Mouse (Mus musculus): ENCODE data around the gene Uck2. TPM values are rescaled to one million over a fixed set of nuclear protein-coding genes. Genes with fewer than 3 reads are reported as not detected.

Uck2 gene
- polyA plus RNA-seq, 1 experiment = 255 TPM

- Histone ChIP-seq H3K4me3 (ENCODE audit: low read depth, low read length) (0 out of 2 replicates have a peak overlapping the region, but pooled peaks have one; percentile 30), H3K9me3 (replicated peaks; ENCODE audit: control insufficient read depth, insufficient read depth, low read length, poor library complexity, severe bottlenecking) (no peaks in the 10 kb centered on the region), H3K27me3 (ENCODE audit: control insufficient read depth, insufficient read depth, low read length, poor library complexity, severe bottlenecking) (no peaks in the 10 kb centered on the region), H3K36me3 (ENCODE audit: control insufficient read depth, insufficient read depth, low read length, poor library complexity, severe bottlenecking) (no peaks in the 10 kb centered on the region), H3K27ac (ENCODE audit: insufficient read depth, low read length) (peak overlapping the region; percentile 90), H3K4me1 (ENCODE audit: control insufficient read depth, insufficient read depth, low read length) (peaks cover 12% of the 10 kb centered on the region), H3K9ac (ENCODE audit: low read depth, poor library complexity, severe bottlenecking) (peak overlapping the region; percentile 36; the same call in 1 of the 2 replicates)
- TF ChIP-seq EP300 (IDR thresholded peaks at IDR 0.05; ENCODE audit: insufficient read depth, low read depth, low read length) = no peak
Measured at GRCm38 (mm10) chr1:167274646-167275390, 10.3 kb downstream of the Uck2 start.

GRCm38 (mm10) chr1:167273380-167274163 is 11.5 kb downstream of the Uck2 start:
- H3K27me3 ChIP-seq (ENCODE audit: control insufficient read depth, insufficient read depth, low read length, poor library complexity, severe bottlenecking) = no peaks in the 10 kb centered on the region
- no peaks in the 10 kb centered on the region for H3K36me3 ChIP-seq (ENCODE audit: control insufficient read depth, insufficient read depth, low read length, poor library complexity, severe bottlenecking)
- peak overlapping the region; percentile 21; the same call in 1 of the 2 replicates for H3K4me3 ChIP-seq (ENCODE audit: low read depth, low read length)
- peak overlapping the region; percentile 18; the same call in 1 of the 2 replicates for H3K9ac ChIP-seq (ENCODE audit: low read depth, poor library complexity, severe bottlenecking)
- peaks cover 18% of the 10 kb centered on the region for H3K4me1 ChIP-seq (ENCODE audit: control insufficient read depth, insufficient read depth, low read length)
- no peak for TF ChIP-seq POLR2A (IDR thresholded peaks at IDR 0.05; ENCODE audit: insufficient read depth, low read length)
- 0 out of 2 replicates have a peak, but pooled peaks have one; percentile 37 for TF ChIP-seq EP300 (IDR thresholded peaks at IDR 0.05; ENCODE audit: insufficient read depth, low read depth, low read length)
- no peaks in the 10 kb centered on the region for H3K9me3 ChIP-seq (replicated peaks; ENCODE audit: control insufficient read depth, insufficient read depth, low read length, poor library complexity, severe bottlenecking)
- H3K27ac ChIP-seq (ENCODE audit: insufficient read depth, low read length) = peak overlapping the region; percentile 90

GRCm38 (mm10) chr1:167271841-167272240 is 13.3 kb downstream of the Uck2 start:
- TF ChIP-seq CTCF (IDR thresholded peaks at IDR 0.05; ENCODE audit: low read depth, low read length) (no peak), EP300 (IDR thresholded peaks at IDR 0.05; ENCODE audit: insufficient read depth, low read depth, low read length) (no peak), POLR2A (IDR thresholded peaks at IDR 0.05; ENCODE audit: insufficient read depth, low read length) (no peak)
- H3K27ac ChIP-seq (ENCODE audit: insufficient read depth, low read length) = peak overlapping the region; percentile 92
- H3K4me1 ChIP-seq (ENCODE audit: control insufficient read depth, insufficient read depth, low read length) = peaks cover 23% of the 10 kb centered on the region

GRCm38 (mm10) chr1:167271304-167271703 is 13.8 kb downstream of the Uck2 start:
- Histone ChIP-seq H3K36me3 (ENCODE audit: control insufficient read depth, insufficient read depth, low read length, poor library complexity, severe bottlenecking) (no peaks in the 10 kb centered on the region), H3K27me3 (ENCODE audit: control insufficient read depth, insufficient read depth, low read length, poor library complexity, severe bottlenecking) (no peaks in the 10 kb centered on the region), H3K9ac (ENCODE audit: low read depth, poor library complexity, severe bottlenecking) (peak overlapping the region; percentile 25; the same call in 1 of the 2 replicates), H3K9me3 (replicated peaks; ENCODE audit: control insufficient read depth, insufficient read depth, low read length, poor library complexity, severe bottlenecking) (no peaks in the 10 kb centered on the region), H3K4me3 (ENCODE audit: low read depth, low read length) (peak overlapping the region; percentile 33), H3K4me1 (ENCODE audit: control insufficient read depth, insufficient read depth, low read length) (peaks cover 22% of the 10 kb centered on the region), H3K27ac (ENCODE audit: insufficient read depth, low read length) (peak overlapping the region; percentile 92)
- TF ChIP-seq EP300 (IDR thresholded peaks at IDR 0.05; ENCODE audit: insufficient read depth, low read depth, low read length) (no peak), CTCF (IDR thresholded peaks at IDR 0.05; ENCODE audit: low read depth, low read length) (no peak), POLR2A (IDR thresholded peaks at IDR 0.05; ENCODE audit: insufficient read depth, low read length) (no peak)

More at GRCm38 (mm10) chr1:167271841-167272240, 13.3 kb downstream of the Uck2 start:
- no peaks in the 10 kb centered on the region for H3K36me3 ChIP-seq (ENCODE audit: control insufficient read depth, insufficient read depth, low read length, poor library complexity, severe bottlenecking)
- H3K9me3 ChIP-seq (replicated peaks; ENCODE audit: control insufficient read depth, insufficient read depth, low read length, poor library complexity, severe bottlenecking) = no peaks in the 10 kb centered on the region
- H3K4me3 ChIP-seq (ENCODE audit: low read depth, low read length) = 0 out of 2 replicates have a peak overlapping the region, but pooled peaks have one; percentile 16
- peak overlapping the region; percentile 25; the same call in 1 of the 2 replicates for H3K9ac ChIP-seq (ENCODE audit: low read depth, poor library complexity, severe bottlenecking)
- no peaks in the 10 kb centered on the region for H3K27me3 ChIP-seq (ENCODE audit: control insufficient read depth, insufficient read depth, low read length, poor library complexity, severe bottlenecking)

- no peaks in the 10 kb centered on the region for H3K36me3 ChIP-seq (ENCODE audit: control insufficient read depth, insufficient read depth, low read length, poor library complexity, severe bottlenecking)
- no peaks in the 10 kb centered on the region for H3K27me3 ChIP-seq (ENCODE audit: control insufficient read depth, insufficient read depth, low read length, poor library complexity, severe bottlenecking)
- TF ChIP-seq EP300 (IDR thresholded peaks at IDR 0.05; ENCODE audit: insufficient read depth, low read depth, low read length) (peak; percentile 64), POLR2A (IDR thresholded peaks at IDR 0.05; ENCODE audit: insufficient read depth, low read length) (no peak)
- H3K9me3 ChIP-seq (replicated peaks; ENCODE audit: control insufficient read depth, insufficient read depth, low read length, poor library complexity, severe bottlenecking) = no peaks in the 10 kb centered on the region
- peak overlapping the region; percentile 92 for H3K27ac ChIP-seq (ENCODE audit: insufficient read depth, low read length)
- peak overlapping the region; percentile 34 for H3K4me3 ChIP-seq (ENCODE audit: low read depth, low read length)
- H3K9ac ChIP-seq (ENCODE audit: low read depth, poor library complexity, severe bottlenecking) = peak overlapping the region; percentile 25; the same call in 1 of the 2 replicates
- peaks cover 22% of the 10 kb centered on the region for H3K4me1 ChIP-seq (ENCODE audit: control insufficient read depth, insufficient read depth, low read length)
Measured at GRCm38 (mm10) chr1:167270342-167271111, 14.6 kb downstream of the Uck2 start.
